ENCODE assay signal across 8 mouse cellular contexts in the genomic region with DNA sequence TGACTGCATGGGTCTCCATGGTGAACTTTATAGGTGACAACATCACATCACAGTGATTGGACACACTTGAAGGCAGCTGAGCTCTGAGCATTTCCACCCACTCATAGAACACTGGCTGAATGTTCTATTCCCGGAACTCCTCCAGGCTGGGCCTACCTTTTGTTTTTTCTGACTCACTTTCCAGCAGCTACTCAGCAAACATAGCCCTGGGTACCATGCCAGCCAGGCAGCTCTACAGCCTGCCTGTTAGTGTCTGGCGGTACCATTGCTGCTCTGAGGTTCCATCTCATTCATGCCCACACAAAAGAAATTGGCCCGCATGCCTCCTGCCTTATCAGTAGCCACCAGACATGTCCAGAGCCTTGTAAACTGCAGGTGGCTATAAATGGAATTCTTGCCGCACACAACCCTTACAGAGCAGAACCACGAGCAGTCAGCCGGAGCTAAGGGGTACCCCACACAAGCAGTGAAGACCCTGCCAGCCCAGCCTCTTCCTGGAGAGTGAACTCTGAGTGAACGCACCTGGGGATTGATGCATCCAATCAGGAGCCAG. TPM values are rescaled to one million over a fixed set of nuclear protein-coding genes. Genes with fewer than 3 reads are reported as not detected.
DNase-seq lines count a peak whose midpoint lies in the region; ATAC-seq and TF ChIP-seq lines count a peak whose summit lies in the region.

No protein-coding gene starts in this region.

- H3K27me3 ChIP-seq in forebrain, embryonic 16.5 days (replicated peaks; ENCODE audit: control insufficient read depth, insufficient read depth, low read length), result no peaks in the 10 kb centered on the region
- H3K27me3 ChIP-seq in forebrain, embryonic 13.5 days, result no peaks in the 10 kb centered on the region
- H3K27me3 ChIP-seq in hindbrain, postnatal 0 days (ENCODE audit: insufficient read depth, low read length), result no peaks in the 10 kb centered on the region
- no peaks in the 10 kb centered on the region for H3K27me3 ChIP-seq in midbrain, embryonic 15.5 days (replicated peaks)

- 73% methylated on average over 7 of the region's 7 CpGs for WGBS in forebrain, embryonic 16.5 days
- WGBS in forebrain, embryonic 13.5 days, result 76% methylated on average over 7 of the region's 7 CpGs
- 43% methylated on average over 7 of the region's 7 CpGs for WGBS in hindbrain, postnatal 0 days
- WGBS in midbrain, embryonic 15.5 days, result 60% methylated on average over 7 of the region's 7 CpGs

- no peaks in the 10 kb centered on the region for H3K9me3 ChIP-seq in forebrain, embryonic 16.5 days (ENCODE audit: control insufficient read depth, low read length)
- no peaks in the 10 kb centered on the region for H3K9me3 ChIP-seq in forebrain, embryonic 13.5 days (replicated peaks)
- no peaks in the 10 kb centered on the region for H3K9me3 ChIP-seq in hindbrain, postnatal 0 days (ENCODE audit: low read length)
- no peaks in the 10 kb centered on the region for H3K9me3 ChIP-seq in midbrain, embryonic 15.5 days

- peak; percentile 19; the same call in 1 of the 2 replicates for ATAC-seq in forebrain, embryonic 16.5 days
- ATAC-seq in forebrain, embryonic 13.5 days, result no peak
- peak; percentile 56; the same call in 1 of the 2 replicates for ATAC-seq in hindbrain, postnatal 0 days
- peak; percentile 78 for ATAC-seq in midbrain, embryonic 15.5 days (replicated peaks)

- no peak overlapping the region for H3K4me2 ChIP-seq in forebrain, embryonic 16.5 days (ENCODE audit: low read length)
- H3K4me2 ChIP-seq in forebrain, embryonic 13.5 days, result no peak overlapping the region
- H3K4me2 ChIP-seq in hindbrain, postnatal 0 days (ENCODE audit: low read depth, low read length), result no peak overlapping the region
- H3K4me2 ChIP-seq in midbrain, embryonic 15.5 days, result no peak overlapping the region

- H3K4me1 ChIP-seq in forebrain, embryonic 16.5 days (replicated peaks; ENCODE audit: control insufficient read depth, insufficient read depth, low read length), result peaks cover 5% of the 10 kb centered on the region; the same call in 1 of the 2 replicates
- H3K4me1 ChIP-seq in forebrain, embryonic 13.5 days, result no peaks in the 10 kb centered on the region
- H3K4me1 ChIP-seq in hindbrain, postnatal 0 days (ENCODE audit: insufficient read depth, low read length), result peaks cover 12% of the 10 kb centered on the region
- H3K4me1 ChIP-seq in midbrain, embryonic 15.5 days, result peaks cover 11% of the 10 kb centered on the region

- no peak overlapping the region for H3K4me3 ChIP-seq in forebrain, embryonic 16.5 days (replicated peaks; ENCODE audit: low read length)
- H3K4me3 ChIP-seq in forebrain, embryonic 13.5 days, result no peak overlapping the region
- no peak overlapping the region for H3K4me3 ChIP-seq in hindbrain, postnatal 0 days (ENCODE audit: low read length)
- H3K4me3 ChIP-seq in midbrain, embryonic 15.5 days, result no peak overlapping the region

- peak; percentile 77 for DNase-seq in c-Kit-positive CD71-positive TER-119-positive erythroid progenitor cells, embryonic 14.5 days (ENCODE audit: low spot score)
- DNase-seq in hindbrain, postnatal 0 days (ENCODE audit: low spot score), result no peak
- no peak for DNase-seq in adrenal gland, adult 18-20 months (ENCODE audit: low spot score in 2 of 2)
- DNase-seq in embryo, embryonic 9.5 days (ENCODE audit: extremely low spot score), result no peak
- DNase-seq in cerebellum, postnatal 14 days, result no peak

- H3K27ac ChIP-seq in forebrain, embryonic 16.5 days (ENCODE audit: low read length), result no peak overlapping the region
- H3K27ac ChIP-seq in forebrain, embryonic 13.5 days, result no peak overlapping the region
- H3K27ac ChIP-seq in hindbrain, postnatal 0 days, result no peak overlapping the region
- H3K27ac ChIP-seq in midbrain, embryonic 15.5 days, result peak overlapping the region; percentile 14; the same call in 1 of the 2 replicates

- TF ChIP-seq CTCF in hindbrain, postnatal 0 days (IDR thresholded peaks at IDR 0.05; ENCODE audit: low read depth), result no peak

- H3K9ac ChIP-seq in forebrain, embryonic 16.5 days (replicated peaks; ENCODE audit: low read depth, low read length), result no peak overlapping the region
- H3K9ac ChIP-seq in forebrain, embryonic 13.5 days, result no peak overlapping the region
- no peak overlapping the region for H3K9ac ChIP-seq in hindbrain, postnatal 0 days (replicated peaks; ENCODE audit: low read length)
- no peak overlapping the region for H3K9ac ChIP-seq in midbrain, embryonic 15.5 days

- H3K36me3 ChIP-seq in forebrain, embryonic 16.5 days (ENCODE audit: control insufficient read depth, insufficient read depth), result no peaks in the 10 kb centered on the region
- H3K36me3 ChIP-seq in forebrain, embryonic 13.5 days (ENCODE audit: poor library complexity, severe bottlenecking), result no peaks in the 10 kb centered on the region
- H3K36me3 ChIP-seq in hindbrain, postnatal 0 days (ENCODE audit: insufficient read depth, low read length), result no peaks in the 10 kb centered on the region
- no peaks in the 10 kb centered on the region for H3K36me3 ChIP-seq in midbrain, embryonic 15.5 days (replicated peaks)

RNA-seq across cellular contexts. Expression of a gene that starts 55.8 kb away (rescaled TPM):
- polyA plus RNA-seq in forebrain, embryonic 16.5 days (2015; fragmentation: Nextera tagmentation; extraction: Ambion mirVana), result not detected in 2 replicates
- 0.10 and 0.24 TPM in 2 replicates for polyA plus RNA-seq in forebrain, embryonic 13.5 days (2015; fragmentation: Nextera tagmentation; extraction: Ambion mirVana)
- total RNA-seq in hindbrain, postnatal 0 days (2014; rRNA removed), result not detected in 2 replicates
- polyA plus RNA-seq in hindbrain, postnatal 0 days (2015; fragmentation: Nextera tagmentation; extraction: Ambion mirVana), result not detected in 2 replicates
- polyA plus RNA-seq in midbrain, embryonic 15.5 days (2015; fragmentation: Nextera tagmentation; extraction: Ambion mirVana), result 0.08 TPM in 1 of 2 replicates, not detected in the other
- not detected for total RNA-seq in adrenal gland, adult 18-20 months (2021)
